Mouse (Mus musculus): Measurements from ENCODE around the gene Hoxc4. TPM values are rescaled to one million over a fixed set of nuclear protein-coding genes. Genes with fewer than 3 reads are reported as not detected.

Gene Hoxc4
- total RNA-seq, 1 experiment = 0.31 TPM

DNA sequence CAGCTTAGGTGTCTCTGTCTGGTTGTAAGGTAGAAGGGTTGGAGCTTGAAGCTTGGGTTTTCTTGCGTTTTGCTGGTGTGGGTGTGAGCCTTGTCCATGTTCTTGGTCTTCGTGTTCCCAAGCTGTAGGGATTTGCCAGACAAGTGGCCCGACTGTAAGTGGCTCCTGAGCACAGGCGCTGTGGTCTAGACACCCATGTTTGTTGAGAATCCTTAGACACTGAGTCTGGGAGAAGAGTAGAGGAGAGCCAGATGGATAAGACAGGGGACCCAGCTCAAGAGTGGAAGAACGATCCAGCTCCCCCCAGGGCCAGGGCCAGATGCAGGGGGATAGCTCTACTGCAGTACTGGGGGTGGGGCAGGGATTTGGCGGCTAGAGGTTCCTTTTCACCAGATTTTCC lies 46.0 kb upstream of the Hoxc4 start:
- Histone ChIP-seq H3K4me3 (ENCODE audit: insufficient read depth in 1 of 2, low read depth in 1 of 2, low read length in 2 of 2, poor library complexity in 1 of 2, severe bottlenecking in 1 of 2) (no peak overlapping the region), H3K9me3 (ENCODE audit: control insufficient read depth, insufficient read depth, low read depth, low read length) (no peaks in the 10 kb centered on the region), H3K4me1 (ENCODE audit: control insufficient read depth in 2 of 2, insufficient read depth in 2 of 2, low read length in 2 of 2, poor library complexity in 1 of 2) (peaks cover 0 to 6% of the 10 kb centered on the region in 2 experiments; a peak in 1 of 4 replicates), H3K27ac (ENCODE audit: insufficient read depth, low read depth, low read length, poor library complexity, severe bottlenecking) (no peak overlapping the region), H3K36me3 (ENCODE audit: control insufficient read depth, insufficient read depth, low read length, poor library complexity, severe bottlenecking) (no peaks in the 10 kb centered on the region), H3K9ac (ENCODE audit: insufficient read depth, low read depth, low read length, poor library complexity, severe bottlenecking) (no peak overlapping the region)
- DNase-seq (ENCODE audit: low read depth, low spot score) = no peak
- TF ChIP-seq HCFC1 (IDR thresholded peaks at IDR 0.05; ENCODE audit: borderline replicate concordance, insufficient read depth, low read length) = no peak
- TF ChIP-seq ZNF384 (IDR thresholded peaks at IDR 0.05; ENCODE audit: low read depth, low read length) = no peak
- TF ChIP-seq MAFK (IDR thresholded peaks at IDR 0.05; ENCODE audit: insufficient read depth, low read depth, low read length) = no peak
- no peak for TF ChIP-seq CHD2 (IDR thresholded peaks at IDR 0.05; ENCODE audit: low read depth, low read length)
- no peak for TF ChIP-seq ZC3H11A (IDR thresholded peaks at IDR 0.05; ENCODE audit: borderline replicate concordance, low read depth, low read length)
- in situ Hi-C loops (cut with MboI; ENCODE audit: low sequenced_read_pairs in 2 of 2, unreplicated experiment in 2 of 2) = no loop called here

DNA sequence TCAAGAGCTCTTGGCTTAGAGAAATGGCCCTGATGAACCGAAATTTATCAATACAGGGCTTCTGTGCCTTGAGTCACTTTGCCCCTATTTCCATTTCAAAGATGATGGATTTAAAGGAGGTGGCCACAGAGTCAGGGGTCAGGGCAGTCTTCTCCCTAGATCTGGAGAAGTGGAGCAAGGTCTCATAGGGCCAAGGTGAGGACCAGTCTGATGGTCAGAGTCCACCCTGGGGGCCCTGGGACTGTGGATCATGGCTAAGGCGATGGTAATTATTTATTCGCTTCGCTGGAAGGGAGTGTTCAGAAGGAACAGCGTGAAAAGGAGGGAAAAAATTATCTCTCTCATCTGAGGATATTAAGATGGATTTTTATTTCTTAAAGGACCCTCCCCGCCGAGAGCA lies 43.7 kb upstream of the Hoxc4 start:
- no peaks in the 10 kb centered on the region for H3K36me3 ChIP-seq (ENCODE audit: control insufficient read depth, insufficient read depth, low read length, poor library complexity, severe bottlenecking)
- H3K27ac ChIP-seq (ENCODE audit: insufficient read depth, low read depth, low read length, poor library complexity, severe bottlenecking) = no peak overlapping the region
- in situ Hi-C loops (cut with MboI; ENCODE audit: low sequenced_read_pairs in 2 of 2, unreplicated experiment in 2 of 2) = loop anchor here in 1 of 2 experiments (25.0 kb wide), 1 partner anchor 337 kb away; the partner anchor contains the start of gene Gpr84
- no peak overlapping the region for H3K9ac ChIP-seq (ENCODE audit: insufficient read depth, low read depth, low read length, poor library complexity, severe bottlenecking)
- peaks cover 0 to 6% of the 10 kb centered on the region in 2 experiments; a peak in 1 of 4 replicates for H3K4me1 ChIP-seq (ENCODE audit: control insufficient read depth in 2 of 2, insufficient read depth in 2 of 2, low read length in 2 of 2, poor library complexity in 1 of 2)
- no peak for TF ChIP-seq HCFC1 (IDR thresholded peaks at IDR 0.05; ENCODE audit: borderline replicate concordance, insufficient read depth, low read length)
- TF ChIP-seq MAFK (IDR thresholded peaks at IDR 0.05; ENCODE audit: insufficient read depth, low read depth, low read length) = no peak
- TF ChIP-seq CHD2 (IDR thresholded peaks at IDR 0.05; ENCODE audit: low read depth, low read length) = no peak
- TF ChIP-seq ZC3H11A (IDR thresholded peaks at IDR 0.05; ENCODE audit: borderline replicate concordance, low read depth, low read length) = no peak
- no peak for TF ChIP-seq ZNF384 (IDR thresholded peaks at IDR 0.05; ENCODE audit: low read depth, low read length)
- H3K4me3 ChIP-seq (ENCODE audit: insufficient read depth in 1 of 2, low read depth in 1 of 2, low read length in 2 of 2, poor library complexity in 1 of 2, severe bottlenecking in 1 of 2) = no peak overlapping the region
- no peak for DNase-seq (ENCODE audit: low read depth, low spot score)
- H3K9me3 ChIP-seq (ENCODE audit: control insufficient read depth, insufficient read depth, low read depth, low read length) = no peaks in the 10 kb centered on the region

DNA sequence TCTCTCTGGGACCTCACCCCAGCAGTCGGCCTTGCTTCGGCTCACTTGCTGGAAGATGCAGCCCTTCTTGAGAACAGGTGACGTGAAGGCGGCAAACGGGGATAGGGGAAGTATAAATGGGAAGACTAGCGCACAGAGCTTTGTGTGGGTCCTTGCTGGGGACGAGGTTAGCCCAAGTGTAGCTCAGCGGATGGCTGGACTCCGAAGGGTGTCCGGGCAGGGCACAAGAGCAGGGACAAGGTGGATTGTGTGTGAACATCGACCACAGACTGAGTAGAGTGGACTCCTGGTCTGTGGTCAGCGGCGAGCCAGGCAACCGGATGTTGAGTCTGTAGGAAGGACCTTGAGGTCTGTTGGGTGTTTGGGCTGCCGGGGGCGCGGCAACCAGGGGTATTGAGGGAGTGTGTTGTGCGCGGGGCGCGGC lies 43.0 kb upstream of the Hoxc4 start:
- H3K4me3 ChIP-seq (ENCODE audit: insufficient read depth in 1 of 2, low read depth in 1 of 2, low read length in 2 of 2, poor library complexity in 1 of 2, severe bottlenecking in 1 of 2) = peak overlapping the region in 1 of 2 experiments; percentile 20; a peak in 1 of 4 replicates
- H3K9ac ChIP-seq (ENCODE audit: insufficient read depth, low read depth, low read length, poor library complexity, severe bottlenecking) = no peak overlapping the region
- H3K9me3 ChIP-seq (ENCODE audit: control insufficient read depth, insufficient read depth, low read depth, low read length) = no peaks in the 10 kb centered on the region
- DNase-seq (ENCODE audit: low read depth, low spot score) = no peak
- TF ChIP-seq ZNF384 (IDR thresholded peaks at IDR 0.05; ENCODE audit: low read depth, low read length) = no peak
- no peak for TF ChIP-seq CHD2 (IDR thresholded peaks at IDR 0.05; ENCODE audit: low read depth, low read length)
- no peak for TF ChIP-seq ZC3H11A (IDR thresholded peaks at IDR 0.05; ENCODE audit: borderline replicate concordance, low read depth, low read length)
- no peak for TF ChIP-seq MAFK (IDR thresholded peaks at IDR 0.05; ENCODE audit: insufficient read depth, low read depth, low read length)
- TF ChIP-seq HCFC1 (IDR thresholded peaks at IDR 0.05; ENCODE audit: borderline replicate concordance, insufficient read depth, low read length) = no peak
- peaks cover 0 to 6% of the 10 kb centered on the region in 2 experiments; a peak in 1 of 4 replicates for H3K4me1 ChIP-seq (ENCODE audit: control insufficient read depth in 2 of 2, insufficient read depth in 2 of 2, low read length in 2 of 2, poor library complexity in 1 of 2)
- H3K36me3 ChIP-seq (ENCODE audit: control insufficient read depth, insufficient read depth, low read length, poor library complexity, severe bottlenecking) = no peaks in the 10 kb centered on the region
- in situ Hi-C loops (cut with MboI; ENCODE audit: low sequenced_read_pairs in 2 of 2, unreplicated experiment in 2 of 2) = loop anchor here in 1 of 2 experiments (25.0 kb wide), 1 partner anchor 337 kb away; the partner anchor contains the start of gene Gpr84
- no peak overlapping the region for H3K27ac ChIP-seq (ENCODE audit: insufficient read depth, low read depth, low read length, poor library complexity, severe bottlenecking)

DNA sequence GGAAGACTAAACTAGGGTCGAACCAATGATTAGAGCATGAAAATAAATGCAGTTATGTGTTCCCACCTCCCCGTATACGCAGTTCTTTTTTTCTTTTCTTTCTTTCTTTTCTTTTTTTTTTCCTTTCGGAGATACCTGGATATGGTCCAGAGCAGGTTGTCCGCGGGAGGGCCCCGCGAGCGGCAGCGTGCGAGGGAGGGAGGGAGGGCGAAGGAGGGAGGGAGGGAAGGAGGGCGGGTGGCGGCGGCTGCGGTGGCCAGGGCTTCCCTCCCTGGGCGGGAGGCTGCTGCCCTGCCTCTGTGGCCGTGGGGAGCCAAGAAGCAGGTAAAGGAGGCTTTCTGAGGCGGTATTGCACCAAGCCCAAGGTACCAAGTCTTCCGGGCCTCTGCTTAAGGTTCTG lies 42.6 kb upstream of the Hoxc4 start, which contains the start of gene Hoxc9:
Gene Hoxc9, plus strand, starts transcription at position 269 of the 400 bp plus-strand sequence.
- Histone ChIP-seq H3K9me3 (ENCODE audit: control insufficient read depth, insufficient read depth, low read depth, low read length) (no peaks in the 10 kb centered on the region), H3K4me1 (ENCODE audit: control insufficient read depth in 2 of 2, insufficient read depth in 2 of 2, low read length in 2 of 2, poor library complexity in 1 of 2) (peaks cover 0 to 6% of the 10 kb centered on the region in 2 experiments; a peak in 1 of 4 replicates), H3K9ac (ENCODE audit: insufficient read depth, low read depth, low read length, poor library complexity, severe bottlenecking) (no peak within 1 kb of the TSS), H3K27ac (ENCODE audit: insufficient read depth, low read depth, low read length, poor library complexity, severe bottlenecking) (no peak within 1 kb of the TSS), H3K4me3 (ENCODE audit: insufficient read depth in 1 of 2, low read depth in 1 of 2, low read length in 2 of 2, poor library complexity in 1 of 2, severe bottlenecking in 1 of 2) (peak within 1 kb of the TSS; percentile 2 to 20; a peak in 2 of 4 replicates), H3K36me3 (ENCODE audit: control insufficient read depth, insufficient read depth, low read length, poor library complexity, severe bottlenecking) (no peaks in the 10 kb centered on the region)
- in situ Hi-C loops (cut with MboI; ENCODE audit: low sequenced_read_pairs in 2 of 2, unreplicated experiment in 2 of 2) = loop anchor here in 1 of 2 experiments (25.0 kb wide), 1 partner anchor 336 kb away; the partner anchor contains the start of gene Gpr84
- no peak for DNase-seq (ENCODE audit: low read depth, low spot score)
- TF ChIP-seq ZC3H11A (IDR thresholded peaks at IDR 0.05; ENCODE audit: borderline replicate concordance, low read depth, low read length) (no peak), HCFC1 (IDR thresholded peaks at IDR 0.05; ENCODE audit: borderline replicate concordance, insufficient read depth, low read length) (0 out of 2 replicates have a peak, but pooled peaks have one; percentile 18)
